ENCODE assay signal across 15 mouse cellular contexts in the genomic region with DNA sequence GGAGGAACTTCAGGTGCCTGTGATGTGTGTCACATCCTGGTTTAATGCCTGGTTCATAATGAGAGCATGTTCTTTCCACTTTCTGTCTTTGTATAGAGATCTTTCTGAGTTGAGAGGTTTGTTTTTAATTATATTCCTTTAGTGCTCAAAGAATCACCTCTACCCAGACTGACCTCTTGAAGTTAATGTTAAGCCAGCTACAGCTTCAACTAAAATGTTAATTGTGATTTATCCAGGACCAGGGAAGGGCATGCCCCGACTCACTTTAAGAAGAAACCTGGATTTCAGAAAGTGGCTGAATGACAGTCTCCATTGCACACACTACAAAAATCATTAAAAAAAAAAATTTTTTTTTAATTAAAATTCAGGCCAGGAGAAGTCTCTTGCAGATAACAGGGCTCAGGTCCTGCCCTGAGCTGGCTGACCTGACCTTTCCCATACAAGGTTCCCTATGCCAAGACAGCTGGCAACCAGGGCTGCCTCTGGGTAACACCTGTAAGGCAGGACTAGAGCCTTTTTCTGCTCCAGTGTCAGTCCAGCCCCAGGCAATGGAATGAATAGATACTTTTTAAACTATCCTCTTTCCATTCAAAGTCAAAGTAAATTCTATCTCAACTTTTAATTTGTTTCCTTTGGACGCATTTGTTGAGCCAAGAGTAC.
"Had no signal": no experiment of that assay in that cellular context is flagged by ENCODE, and none has a peak within 500 bp of the region (broad histone marks: within the 10 kb centered on the region; RNA-seq: fewer than 3 reads in every experiment).

No protein-coding gene starts in this region.

- H3K9ac ChIP-seq: liver, embryonic 13.5 days; liver, postnatal 0 days; lung, embryonic 15.5 days; midbrain, embryonic 12.5 days had no signal

- H3K4me1 ChIP-seq: megakaryocyte, embryonic 14.5 days had no signal

- H3K36me3 ChIP-seq: liver, embryonic 13.5 days; lung, embryonic 15.5 days; midbrain, embryonic 12.5 days had no signal

- DNase-seq: kidney, postnatal 4 days; liver, embryonic 13.5 days; liver, postnatal 0 days; lung, postnatal 14 days; right cerebral cortex, postnatal 25 days; thymus, adult 2 months; thymus, postnatal 25 days had no signal

- ATAC-seq: inflammation-experienced regulatory T-cells, adult 6 months; intestine, postnatal 0 days; liver, postnatal 0 days had no signal

- H3K27me3 ChIP-seq: liver, embryonic 13.5 days; lung, embryonic 15.5 days; megakaryocyte, embryonic 14.5 days; midbrain, embryonic 12.5 days had no signal

- H3K27ac ChIP-seq: layer of hippocampus, adult 2 months; liver, embryonic 13.5 days; lung, embryonic 15.5 days; macrophage; midbrain, embryonic 12.5 days; stomach, postnatal 0 days had no signal

- H3K4me2 ChIP-seq: liver, embryonic 13.5 days; lung, embryonic 15.5 days; midbrain, embryonic 12.5 days had no signal

- H3K4me3 ChIP-seq: layer of hippocampus, adult 2 months; liver, embryonic 13.5 days; lung, embryonic 15.5 days; megakaryocyte, embryonic 14.5 days; midbrain, embryonic 12.5 days had no signal

- H3K9me3 ChIP-seq: liver, embryonic 13.5 days; lung, embryonic 15.5 days; midbrain, embryonic 12.5 days had no signal
